Mouse (Mus musculus): ENCODE results near the gene Cldn11. TPM values are rescaled to one million over a fixed set of nuclear protein-coding genes. Genes with fewer than 3 reads are reported as not detected.

Cldn11 gene
- total RNA-seq, 2 experiments from 2014 or later, result 132 to 218 TPM

Other genes starting within 250 kb of the Cldn11 start
- gene Phc3, start 180.5 kb upstream of the Cldn11 start, total RNA-seq (2021), result 10 to 100 TPM; 32.1 to 42.0 TPM
- gene Prkci, start 154.2 kb upstream of the Cldn11 start, total RNA-seq (2021), result 10 to 100 TPM; 62.5 to 65.5 TPM
- gene Skil, start 54.9 kb upstream of the Cldn11 start, total RNA-seq (2021), result 10 to 100 TPM; 59.6 to 59.7 TPM
- gene Slc7a14, start 160.5 kb downstream of the Cldn11 start, total RNA-seq (2021), result 10 to 100 TPM; 47.9 to 61.0 TPM